ENCODE assay signal across 7 mouse cellular contexts in genomic region chr15:81925760-81926445, GRCm38 (mm10). TPM values are rescaled to one million over a fixed set of nuclear protein-coding genes. Genes with fewer than 3 reads are reported as not detected.
DNase-seq lines count a peak whose midpoint lies in the region; ATAC-seq lines count a peak whose summit lies in the region.

Gene Polr3h (minus strand): TSS chr15:81926240.

- under 1% methylated on average over 53 of the region's 54 CpGs for WGBS in embryonic facial prominence, embryonic 11.5 days
- 1% methylated on average over 54 of the region's 54 CpGs for WGBS in limb, embryonic 10.5 days
- under 1% methylated on average over 53 of the region's 54 CpGs for WGBS in midbrain, embryonic 13.5 days

- no peaks in the 10 kb centered on the region for H3K9me3 ChIP-seq in embryonic facial prominence, embryonic 11.5 days (replicated peaks; ENCODE audit: control insufficient read depth, low read length)
- no peaks in the 10 kb centered on the region for H3K9me3 ChIP-seq in limb, embryonic 10.5 days (replicated peaks)
- H3K9me3 ChIP-seq in midbrain, embryonic 13.5 days: no peaks in the 10 kb centered on the region

- peak; percentile 98 for DNase-seq in adrenal gland, postnatal 14 days
- DNase-seq in embryonic facial prominence, embryonic 11.5 days (ENCODE audit: low spot score): peak; percentile 99
- peak; percentile 95 for DNase-seq in kidney, adult 11 months
- DNase-seq in limb, embryonic 10.5 days (ENCODE audit: low spot score): peak; percentile 97
- peak; percentile 88 for DNase-seq in spleen, adult 12 weeks (ENCODE audit: low spot score)

- H3K27me3 ChIP-seq in embryonic facial prominence, embryonic 11.5 days (ENCODE audit: control insufficient read depth, insufficient read depth, low read length): no peaks in the 10 kb centered on the region
- H3K27me3 ChIP-seq in limb, embryonic 10.5 days (ENCODE audit: low read depth, poor library complexity, severe bottlenecking): no peaks in the 10 kb centered on the region
- H3K27me3 ChIP-seq in midbrain, embryonic 13.5 days: no peaks in the 10 kb centered on the region

- peaks cover 3% of the 10 kb centered on the region; the same call in 1 of the 2 replicates for H3K4me1 ChIP-seq in embryonic facial prominence, embryonic 11.5 days (ENCODE audit: control insufficient read depth, insufficient read depth, low read length)
- peaks cover 30% of the 10 kb centered on the region for H3K4me1 ChIP-seq in limb, embryonic 10.5 days
- peaks cover 41% of the 10 kb centered on the region for H3K4me1 ChIP-seq in midbrain, embryonic 13.5 days (replicated peaks)

- H3K36me3 ChIP-seq in embryonic facial prominence, embryonic 11.5 days (replicated peaks; ENCODE audit: control insufficient read depth, insufficient read depth, low read depth, low read length): no peaks in the 10 kb centered on the region
- peaks cover 27% of the 10 kb centered on the region for H3K36me3 ChIP-seq in limb, embryonic 10.5 days
- H3K36me3 ChIP-seq in midbrain, embryonic 13.5 days: peaks cover 14% of the 10 kb centered on the region; the same call in 1 of the 2 replicates

- peak within 1 kb of the TSS; percentile 96 for H3K4me2 ChIP-seq in embryonic facial prominence, embryonic 11.5 days (ENCODE audit: low read depth, low read length)
- H3K4me2 ChIP-seq in midbrain, embryonic 13.5 days (replicated peaks): peak within 1 kb of the TSS; percentile 90

- peak within 1 kb of the TSS; percentile 63 for H3K4me3 ChIP-seq in embryonic facial prominence, embryonic 11.5 days (ENCODE audit: low read depth, low read length)
- peak within 1 kb of the TSS; percentile 78 for H3K4me3 ChIP-seq in limb, embryonic 10.5 days
- peak within 1 kb of the TSS; percentile 68 for H3K4me3 ChIP-seq in midbrain, embryonic 13.5 days (replicated peaks)

- peak; percentile 92 for ATAC-seq in embryonic facial prominence, embryonic 11.5 days (replicated peaks; ENCODE audit: insufficient number of reproducible peaks, low FRiP score, low TSS enrichment, low read depth)
- peak; percentile 93 for ATAC-seq in granulocyte monocyte progenitor cell, adult 5-6 weeks (replicated peaks; ENCODE audit: poor library complexity, severe bottlenecking)
- peak; percentile 95 for ATAC-seq in midbrain, embryonic 13.5 days

- H3K9ac ChIP-seq in embryonic facial prominence, embryonic 11.5 days (replicated peaks; ENCODE audit: low read length): peak within 1 kb of the TSS; percentile 65
- peak within 1 kb of the TSS; percentile 82 for H3K9ac ChIP-seq in midbrain, embryonic 13.5 days (replicated peaks)

- no peak within 1 kb of the TSS for H3K27ac ChIP-seq in embryonic facial prominence, embryonic 11.5 days (replicated peaks; ENCODE audit: low read depth, low read length)
- peak within 1 kb of the TSS; percentile 84 for H3K27ac ChIP-seq in limb, embryonic 10.5 days
- H3K27ac ChIP-seq in midbrain, embryonic 13.5 days: peak within 1 kb of the TSS; percentile 91

RNA-seq across cellular contexts. Expression of gene Polr3h, which starts in this region (rescaled TPM):
- total RNA-seq in adrenal gland, postnatal 14 days (2021): 18.7 and 23.0 TPM in 2 replicates
- 60.3 and 63.5 TPM in 2 replicates for polyA plus RNA-seq in embryonic facial prominence, embryonic 11.5 days (2014; fragmentation: Nextera tagmentation; extraction: Ambion mirVana)
- 21.8 and 26.5 TPM in 2 replicates for total RNA-seq in granulocyte monocyte progenitor cell, adult 5-6 weeks (2014; fragmentation: Nextera tagmentation)
- total RNA-seq in granulocyte monocyte progenitor cell, adult 5-6 weeks (2017): 46.6 and 51.2 TPM in 2 replicates
- polyA plus RNA-seq in limb, embryonic 10.5 days (2016; fragmentation: Nextera tagmentation; extraction: Ambion mirVana): 75.5 and 86.6 TPM in 2 replicates
- polyA plus RNA-seq in midbrain, embryonic 13.5 days (2015; fragmentation: Nextera tagmentation; extraction: Ambion mirVana): 69.7 and 70.1 TPM in 2 replicates
